Mouse (Mus musculus) hindbrain, embryonic 12.5 days (tissue): ENCODE results near the gene Gm47985. TPM values are rescaled to one million over a fixed set of nuclear protein-coding genes. Genes with fewer than 3 reads are reported as not detected.

ENCODE experiments used
- ATAC-seq: fragments of 200-750 bp; cut with Nextera tagmentation; 2 replicates; pipeline ENCODE4 v1.8.0; 2017; ENCODE audit warnings: moderate TSS enrichment; ENCODE audit not compliant: low FRiP score
- H3K27ac ChIP-seq: fragments of 300-500 bp; sonication (generic); 2 replicates; pipeline ENCODE4 v1.5.1; 2016; ENCODE audit warnings: mild to moderate bottlenecking
- H3K27me3 ChIP-seq: fragments of 300-500 bp; sonication (generic); 2 replicates; pipeline ENCODE4 v1.6.1; 2016; ENCODE audit warnings: mild to moderate bottlenecking
- H3K36me3 ChIP-seq: fragments of 300-500 bp; sonication (generic); 2 replicates; pipeline ENCODE4 v1.6.1; 2016; ENCODE audit warnings: mild to moderate bottlenecking
- H3K4me1 ChIP-seq: fragments of 300-500 bp; sonication (generic); 2 replicates; pipeline ENCODE4 v1.6.1; 2016
- H3K4me2 ChIP-seq: fragments of 300-500 bp; sonication (generic); replicated peaks from 2 replicates; pipeline ENCODE4 v1.6.1; 2016; ENCODE audit warnings: mild to moderate bottlenecking
- H3K4me3 ChIP-seq: fragments of 300-500 bp; sonication (generic); 2 replicates; pipeline ENCODE4 v1.5.1; 2016; ENCODE audit warnings: mild to moderate bottlenecking
- H3K9ac ChIP-seq: fragments of 300-500 bp; sonication (generic); 2 replicates; pipeline ENCODE4 v1.6.1; 2016; ENCODE audit warnings: mild to moderate bottlenecking, moderate library complexity
- H3K9me3 ChIP-seq: fragments of 300-500 bp; sonication (generic); replicated peaks from 2 replicates; pipeline ENCODE4 v1.6.1; 2016; ENCODE audit warnings: mild to moderate bottlenecking
- WGBS: fragments of 180-500 bp; shearing (Covaris S2); methylation state at CpG from one replicate; pipeline ENCODE4 v1.1.7; 2016; 5-methylcytosine and 5-hydroxymethylcytosine counted together
- polyA plus RNA-seq: library from polyadenylated mRNA; unstranded; fragments of >200 nt; fragmentation: Nextera tagmentation; extraction: Ambion mirVana; gene quantifications from 2 replicates; pipeline ENCODE4 v1.2.1, GENCODE M21; 2016

Gm47985 gene
- polyA plus RNA-seq, 1 experiment from 2014 or later: 0.96 TPM

GRCm38 (mm10) chr1:151233756-151234155 lies 51.4 kb downstream of the Gm47985 start:
- no peak for ATAC-seq
- Histone ChIP-seq H3K9ac (no peak overlapping the region), H3K27me3 (no peaks in the 10 kb centered on the region), H3K4me2 (no peak overlapping the region), H3K27ac (no peak overlapping the region), H3K9me3 (no peaks in the 10 kb centered on the region), H3K4me3 (no peak overlapping the region), H3K4me1 (peaks cover 10% of the 10 kb centered on the region; the same call in 1 of the 2 replicates), H3K36me3 (no peaks in the 10 kb centered on the region)
- 96% methylated on average over 3 of the region's 3 CpGs for WGBS

Other genes with a start within 250 kb of the Gm47985 start
- gene Hmcn1, start 189.1 kb upstream of the Gm47985 start, polyA plus RNA-seq: 11.8 and 14.0 TPM in 2 replicates
- gene Gm8947, start 9.8 kb downstream of the Gm47985 start, polyA plus RNA-seq: not detected in 2 replicates
- gene Gm47995, start 15.9 kb downstream of the Gm47985 start, polyA plus RNA-seq: not detected in 2 replicates
- 0.48 and 0.57 TPM in 2 replicates for gene 3110040M04Rik, start 21.6 kb downstream of the Gm47985 start, polyA plus RNA-seq
- gene Gm47996, start 27.6 kb downstream of the Gm47985 start, polyA plus RNA-seq: 0.33 TPM in 1 of 2 replicates, not detected in the other
- 325 and 337 TPM in 2 replicates for gene Ivns1abp, start 161.9 kb downstream of the Gm47985 start, polyA plus RNA-seq
- 28.4 and 28.8 TPM in 2 replicates for gene Swt1, start 245.9 kb downstream of the Gm47985 start, polyA plus RNA-seq
- 63.5 and 64.3 TPM in 2 replicates for gene Trmt1l, start 246.0 kb downstream of the Gm47985 start, polyA plus RNA-seq